32 mouse cellular contexts compared by ENCODE assay signal in the genomic region with DNA sequence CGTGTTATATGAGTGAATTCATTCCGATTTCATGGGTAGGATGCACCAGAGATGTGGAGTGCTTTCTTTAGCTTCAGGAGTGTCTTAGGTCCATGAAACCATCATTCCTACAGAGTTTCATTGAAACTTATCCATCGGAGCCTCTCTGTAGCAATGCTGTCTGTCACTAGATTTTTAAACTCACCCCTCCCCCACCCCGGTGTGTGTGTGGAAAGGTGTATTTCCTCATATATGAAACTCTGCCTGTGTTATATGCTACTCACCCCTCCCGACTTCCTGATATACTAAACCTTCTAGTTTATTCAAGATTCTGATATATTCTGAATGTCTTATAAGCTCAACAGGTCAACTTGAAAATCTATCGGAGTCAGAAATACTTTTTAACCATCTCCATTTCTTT. TPM values are rescaled to one million over a fixed set of nuclear protein-coding genes. Genes with fewer than 3 reads are reported as not detected.
A peak's percentile ranks its signal among the peaks of the same experiment; 100 is the strongest.
DNase-seq lines count a peak whose midpoint lies in the region; ATAC-seq and TF ChIP-seq lines count a peak whose summit lies in the region.
"Had no signal": no experiment of that assay in that cellular context is flagged by ENCODE, and none has a peak within 500 bp of the region (broad histone marks: within the 10 kb centered on the region; RNA-seq: fewer than 3 reads in every experiment).

No protein-coding gene starts in this region.

- TF ChIP-seq EP300 in liver, postnatal 0 days (IDR thresholded peaks at IDR 0.05; ENCODE audit: low read depth), result no peak
- TF ChIP-seq EP300 in CH12.LX (IDR thresholded peaks at IDR 0.05; ENCODE audit: low read length), result 0 out of 2 replicates have a peak, but pooled peaks have one; percentile 16

- no peaks in the 10 kb centered on the region for H3K9me3 ChIP-seq in forebrain, embryonic 15.5 days
- no peaks in the 10 kb centered on the region for H3K9me3 ChIP-seq in forebrain, embryonic 12.5 days
- H3K9me3 ChIP-seq in liver, postnatal 0 days (ENCODE audit: low read length), result no peaks in the 10 kb centered on the region
- no peaks in the 10 kb centered on the region for H3K9me3 ChIP-seq in CH12.LX (replicated peaks; ENCODE audit: low read length)
- H3K9me3 ChIP-seq: embryonic facial prominence, embryonic 10.5 days; embryonic facial prominence, embryonic 15.5 days; forebrain, embryonic 13.5 days; heart, embryonic 13.5 days; hindbrain, embryonic 10.5 days; liver, embryonic 15.5 days; lung, embryonic 15.5 days; stomach, embryonic 15.5 days had no signal

- H3K27me3 ChIP-seq in forebrain, embryonic 15.5 days, result no peaks in the 10 kb centered on the region
- H3K27me3 ChIP-seq in forebrain, embryonic 12.5 days, result no peaks in the 10 kb centered on the region; the same call in 1 of the 2 replicates
- no peaks in the 10 kb centered on the region for H3K27me3 ChIP-seq in liver, postnatal 0 days (ENCODE audit: insufficient read depth, low read length)
- H3K27me3 ChIP-seq in CH12.LX (replicated peaks), result no peaks in the 10 kb centered on the region
- H3K27me3 ChIP-seq in splenic B cell, adult 2 months (ENCODE audit: control insufficient read depth, insufficient read depth, low read length, poor library complexity, severe bottlenecking), result no peaks in the 10 kb centered on the region
- H3K27me3 ChIP-seq: embryonic facial prominence, embryonic 15.5 days; forebrain, embryonic 13.5 days; heart, embryonic 13.5 days; liver, embryonic 15.5 days; lung, embryonic 15.5 days; stomach, embryonic 15.5 days had no signal

- TF ChIP-seq RAD21 in CH12.LX (IDR thresholded peaks at IDR 0.05; ENCODE audit: low read depth, low read length), result no peak

- TF ChIP-seq CTCF in liver, postnatal 0 days (IDR thresholded peaks at IDR 0.05; ENCODE audit: low read depth), result no peak
- no peak for TF ChIP-seq CTCF in CH12.LX (conservative IDR thresholded peaks at IDR 0.05 in 1 of 2, IDR thresholded peaks at IDR 0.05 in 1 of 2; ENCODE audit: low read depth in 2 of 2, low read length in 2 of 2)

- in situ Hi-C loops in CH12.LX (cut with MboI; ENCODE audit: low pct_ligation_motif_present, low pct_unique_long_range_greater_than_20kb, low sequenced_read_pairs), result no loop called here

- dilution Hi-C loops in CH12.LX (cut with MboI; ENCODE audit: extremely low pct_ligation_motif_present, extremely low pct_unique_long_range_greater_than_20kb, low sequenced_read_pairs), result no loop called here

- WGBS in forebrain, embryonic 15.5 days, result 90% methylated on average over 6 of the region's 6 CpGs
- 94% methylated on average over 6 of the region's 6 CpGs for WGBS in forebrain, embryonic 12.5 days
- 81% methylated on average over 6 of the region's 6 CpGs for WGBS in liver, postnatal 0 days (ENCODE audit: insufficient replicate concordance)

- no peak for DNase-seq in liver, postnatal 0 days
- DNase-seq in liver (no peak), CH12.LX (ENCODE audit: extremely low read depth) (peak; percentile 43)
- peak; percentile 70 for DNase-seq in splenic B cell, adult 2 months (ENCODE audit: low read depth, low spot score)
- no peak for DNase-seq in cerebellum, adult 9-10 months
- DNase-seq: adrenal gland, postnatal 25 days; cerebellum, adult 11-12 months; gastrocnemius, adult 2 months; gastrocnemius, postnatal 36 days; heart, postnatal 10 days; kidney, adult 18-20 months; kidney, postnatal 36 days; midbrain, embryonic 14.5 days had no signal

- peak overlapping the region; percentile 12; the same call in 1 of the 2 replicates for H3K27ac ChIP-seq in forebrain, embryonic 15.5 days (replicated peaks)
- no peak overlapping the region for H3K27ac ChIP-seq in forebrain, embryonic 12.5 days
- peak overlapping the region; percentile 34; the same call in 1 of the 2 replicates for H3K27ac ChIP-seq in liver, postnatal 0 days (ENCODE audit: low read depth)
- H3K27ac ChIP-seq in CH12.LX (ENCODE audit: insufficient read depth, low read depth), result no peak overlapping the region
- H3K27ac ChIP-seq: embryonic facial prominence, embryonic 10.5 days; embryonic facial prominence, embryonic 15.5 days; gastrocnemius, adult 2 months; heart, embryonic 13.5 days; hindbrain, embryonic 10.5 days; liver, embryonic 15.5 days; lung, embryonic 15.5 days; stomach, embryonic 15.5 days had no signal

- no peak for ATAC-seq in forebrain, embryonic 15.5 days (replicated peaks)
- no peak for ATAC-seq in forebrain, embryonic 12.5 days (ENCODE audit: low FRiP score)
- ATAC-seq in liver, postnatal 0 days, result no peak
- ATAC-seq: hindbrain, embryonic 16.5 days had no signal

- H3K4me1 ChIP-seq in forebrain, embryonic 15.5 days, result peaks cover 36% of the 10 kb centered on the region
- peaks cover 6% of the 10 kb centered on the region; the same call in 1 of the 2 replicates for H3K4me1 ChIP-seq in forebrain, embryonic 12.5 days
- H3K4me1 ChIP-seq in liver, postnatal 0 days (ENCODE audit: insufficient read depth), result no peaks in the 10 kb centered on the region
- peaks cover 9 to 32% of the 10 kb centered on the region in 2 experiments; a peak in 3 of 4 replicates for H3K4me1 ChIP-seq in CH12.LX (ENCODE audit: control insufficient read depth in 1 of 2, insufficient read depth in 2 of 2)
- H3K4me1 ChIP-seq: embryonic facial prominence, embryonic 15.5 days; liver, embryonic 15.5 days; lung, embryonic 15.5 days; stomach, embryonic 15.5 days had no signal

- H3K79me2 ChIP-seq in CH12.LX (replicated peaks; ENCODE audit: control insufficient read depth, extremely low read depth, insufficient read depth, poor library complexity, severe bottlenecking), result no peaks in the 10 kb centered on the region

- no peak for TF ChIP-seq POLR2A in CH12.LX (IDR thresholded peaks at IDR 0.05; ENCODE audit: low read depth, low read length)

- no peak overlapping the region for H3K4me2 ChIP-seq in forebrain, embryonic 15.5 days (replicated peaks)
- H3K4me2 ChIP-seq in forebrain, embryonic 12.5 days, result no peak overlapping the region
- H3K4me2 ChIP-seq in liver, postnatal 0 days (ENCODE audit: low read depth, low read length), result no peak overlapping the region
- H3K4me2 ChIP-seq in CH12.LX (ENCODE audit: insufficient read depth, low read depth, poor library complexity, severe bottlenecking), result peak overlapping the region; percentile 95; the same call in 1 of the 2 replicates
- H3K4me2 ChIP-seq: embryonic facial prominence, embryonic 15.5 days; forebrain, embryonic 13.5 days; heart, embryonic 13.5 days; liver, embryonic 15.5 days; lung, embryonic 15.5 days; stomach, embryonic 15.5 days had no signal

- H3K36me3 ChIP-seq in forebrain, embryonic 15.5 days, result no peaks in the 10 kb centered on the region
- H3K36me3 ChIP-seq in forebrain, embryonic 12.5 days (replicated peaks), result no peaks in the 10 kb centered on the region
- H3K36me3 ChIP-seq in liver, postnatal 0 days (replicated peaks; ENCODE audit: insufficient read depth, low read length), result no peaks in the 10 kb centered on the region
- no peaks in the 10 kb centered on the region for H3K36me3 ChIP-seq in CH12.LX (replicated peaks in 1 of 2; ENCODE audit: control insufficient read depth in 1 of 2, insufficient read depth in 1 of 2, low read length in 1 of 2)
- H3K36me3 ChIP-seq in splenic B cell, adult 2 months (ENCODE audit: control insufficient read depth, insufficient read depth, low read length, poor library complexity, severe bottlenecking), result no peaks in the 10 kb centered on the region
- H3K36me3 ChIP-seq: embryonic facial prominence, embryonic 10.5 days; embryonic facial prominence, embryonic 15.5 days; heart, embryonic 13.5 days; hindbrain, embryonic 10.5 days; liver, embryonic 15.5 days; lung, embryonic 15.5 days; stomach, embryonic 15.5 days had no signal

- no peak overlapping the region for H3K9ac ChIP-seq in forebrain, embryonic 15.5 days (replicated peaks)
- no peak overlapping the region for H3K9ac ChIP-seq in forebrain, embryonic 12.5 days
- H3K9ac ChIP-seq in liver, postnatal 0 days (replicated peaks), result no peak overlapping the region
- no peak overlapping the region for H3K9ac ChIP-seq in CH12.LX (ENCODE audit: insufficient read depth, low read depth)
- H3K9ac ChIP-seq: embryonic facial prominence, embryonic 15.5 days; forebrain, embryonic 13.5 days; heart, embryonic 13.5 days; liver, embryonic 15.5 days; lung, embryonic 15.5 days; stomach, embryonic 15.5 days had no signal

- no peak overlapping the region for H3K4me3 ChIP-seq in forebrain, embryonic 15.5 days
- no peak overlapping the region for H3K4me3 ChIP-seq in forebrain, embryonic 12.5 days (replicated peaks)
- no peak overlapping the region for H3K4me3 ChIP-seq in liver, postnatal 0 days (ENCODE audit: low read depth, low read length)
- H3K4me3 ChIP-seq in CH12.LX (replicated peaks in 1 of 3; ENCODE audit: low read depth in 2 of 3, low read length in 2 of 3, poor library complexity in 1 of 3), result no peak overlapping the region
- H3K4me3 ChIP-seq: embryonic facial prominence, embryonic 10.5 days; embryonic facial prominence, embryonic 15.5 days; forebrain, embryonic 13.5 days; gastrocnemius, adult 2 months; heart, embryonic 13.5 days; hindbrain, embryonic 10.5 days; liver, embryonic 15.5 days; lung, embryonic 15.5 days; stomach, embryonic 15.5 days had no signal

TF ChIP-seq in CH12.LX, 34 proteins besides CTCF, POLR2A, EP300 and RAD21:
- TF ChIP-seq BHLHE40 (IDR thresholded peaks at IDR 0.05; ENCODE audit: low read depth, low read length), result no peak
- no peak for TF ChIP-seq ZKSCAN1 (IDR thresholded peaks at IDR 0.05; ENCODE audit: borderline replicate concordance, low read depth, low read length)
- TF ChIP-seq CHD2 (IDR thresholded peaks at IDR 0.05; ENCODE audit: low read length), result 0 out of 2 replicates have a peak, but pooled peaks have one; percentile 38
- no peak for TF ChIP-seq MAFK (IDR thresholded peaks at IDR 0.05; ENCODE audit: insufficient replicate concordance, low read length)
- TF ChIP-seq SIN3A (IDR thresholded peaks at IDR 0.05; ENCODE audit: low read length), result no peak
- TF ChIP-seq RCOR1 (conservative IDR thresholded peaks at IDR 0.05; ENCODE audit: low read depth, low read length), result no peak
- no peak for TF ChIP-seq E2F4 (IDR thresholded peaks at IDR 0.05; ENCODE audit: insufficient replicate concordance, low read depth, low read length)
- TF ChIP-seq NRF1 (IDR thresholded peaks at IDR 0.05; ENCODE audit: low read depth, low read length), result no peak

RNA-seq across cellular contexts. Expression of a gene that starts 50.5 kb away (rescaled TPM):
- 0.45 and 0.47 TPM in 2 replicates for polyA plus RNA-seq in forebrain, embryonic 15.5 days (2015; fragmentation: Nextera tagmentation; extraction: Ambion mirVana)
- polyA plus RNA-seq in forebrain, embryonic 12.5 days (2016; fragmentation: Nextera tagmentation; extraction: Ambion mirVana), result 0.27 TPM in 1 of 2 replicates, not detected in the other
- not detected in 2 replicates for polyA plus RNA-seq in liver, postnatal 0 days (2015; fragmentation: Nextera tagmentation; extraction: Ambion mirVana)
- not detected in 2 replicates for total RNA-seq in CH12.LX (2012; rRNA removed)
- not detected in 2 replicates for total RNA-seq in CH12.LX (2014; rRNA removed)
- not detected in 2 replicates for polyA plus RNA-seq in CH12.LX (2012; ENCODE audit: insufficient read length, low read depth)
- total RNA-seq: adrenal gland, adult 18-20 months; adrenal gland, postnatal 25 days; layer of hippocampus, postnatal 36 days; left cerebral cortex, postnatal 10 days; liver, adult 2 months; monocyte, adult 5-6 weeks had no signal
- polyA plus RNA-seq: embryonic facial prominence, embryonic 10.5 days; embryonic facial prominence, embryonic 15.5 days; frontal cortex, adult 2 months; heart, embryonic 13.5 days; kidney, embryonic 16.5 days; limb, embryonic 11.5 days; liver, adult 2 months; liver, embryonic 15.5 days; lung, embryonic 15.5 days had no signal

Comparison
In these comparisons a context has a peak if more than half of its experiments do, and no peak if none do; other contexts are left out.
1. H3K27ac ChIP-seq: peak in forebrain, embryonic 15.5 days (single experiment) and liver, postnatal 0 days (single experiment); none in forebrain, embryonic 12.5 days (single experiment) and CH12.LX (single experiment).
2. DNase-seq: peak in CH12.LX (single experiment) and splenic B cell, adult 2 months (single experiment); none in liver, postnatal 0 days (single experiment), liver (single experiment) and cerebellum, adult 9-10 months (single experiment).